Comparison of ENCODE assay signal across 25 mouse cellular contexts in genomic region chr10:5853290-5853868, GRCm38 (mm10). TPM values are rescaled to one million over a fixed set of nuclear protein-coding genes. Genes with fewer than 3 reads are reported as not detected.
DNase-seq lines count a peak whose midpoint lies in the region; TF ChIP-seq lines count a peak whose summit lies in the region.
"Had no signal": no experiment of that assay in that cellular context is flagged by ENCODE, and none has a peak within 500 bp of the region (broad histone marks: within the 10 kb centered on the region; RNA-seq: fewer than 3 reads in every experiment).

No protein-coding gene starts in this region.

- no peak for TF ChIP-seq POLR2A in embryonic fibroblast, embryonic 13.5 days (IDR thresholded peaks at IDR 0.05; ENCODE audit: low read depth, low read length)

- no peak overlapping the region for H3K4me3 ChIP-seq in embryonic fibroblast, embryonic 13.5 days (ENCODE audit: insufficient read depth, low read length)
- H3K4me3 ChIP-seq: erythroblast, embryonic 14.5 days; forebrain, embryonic 13.5 days; heart, adult 2 months; heart, embryonic 13.5 days; kidney, embryonic 15.5 days; liver, embryonic 13.5 days; megakaryocyte, embryonic 14.5 days; neural tube, embryonic 12.5 days had no signal

- peak; percentile 15 to 42 for DNase-seq in layer of hippocampus, adult 18-20 months (ENCODE audit: low spot score in 2 of 2)
- no peak for DNase-seq in layer of hippocampus, adult 8-10 months (ENCODE audit: low spot score in 2 of 2)
- peak; percentile 65 for DNase-seq in right cerebral cortex, adult 18-20 months
- DNase-seq in right cerebral cortex, postnatal 10 days (ENCODE audit: low spot score in 2 of 2), result no peak
- no peak for DNase-seq in natural killer cell, adult 2 months (ENCODE audit: low spot score in 2 of 2)
- no peak for DNase-seq in adrenal gland, postnatal 14 days
- DNase-seq: adrenal gland, postnatal 25 days; cerebellum, adult 9-10 months; gastrocnemius, postnatal 36 days; heart, adult 2 months; heart, postnatal 14 days; kidney, adult 11 months; liver, embryonic 13.5 days; lung, embryonic 14.5 days; midbrain, embryonic 14.5 days; retina, postnatal 1 day; thymus, adult 2 months; thymus, postnatal 4 days had no signal

- H3K27ac ChIP-seq in embryonic fibroblast, embryonic 13.5 days (ENCODE audit: insufficient read depth, low read length), result peak overlapping the region; percentile 93
- H3K27ac ChIP-seq: forebrain, embryonic 13.5 days; heart, adult 2 months; heart, embryonic 13.5 days; kidney, embryonic 15.5 days; liver, embryonic 13.5 days; neural tube, embryonic 12.5 days had no signal

- no peak for TF ChIP-seq CTCF in embryonic fibroblast, embryonic 13.5 days (IDR thresholded peaks at IDR 0.05; ENCODE audit: borderline replicate concordance, insufficient read depth, low read length)

- no peaks in the 10 kb centered on the region; the same call in none of the 2 replicates for H3K4me1 ChIP-seq in embryonic fibroblast, embryonic 13.5 days (ENCODE audit: control insufficient read depth, insufficient read depth, low read length)
- H3K4me1 ChIP-seq: forebrain, embryonic 13.5 days; heart, embryonic 13.5 days; kidney, embryonic 15.5 days; liver, embryonic 13.5 days; megakaryocyte, embryonic 14.5 days; neural tube, embryonic 12.5 days had no signal

RNA-seq across cellular contexts. Expression of gene Mtrf1l, which starts 29.7 kb away (rescaled TPM):
- 10 to 100 TPM; 11.4 to 11.5 TPM for total RNA-seq in layer of hippocampus, adult 18-20 months (2021)
- total RNA-seq in layer of hippocampus, adult 8-10 months (2022), result 10 to 100 TPM in 3 of 4 experiments, 1 to 10 TPM in 1; 9.4 to 14.3 (median 11.1) TPM
- 11.6 and 15.3 TPM in 2 replicates for polyA plus RNA-seq in embryonic fibroblast, embryonic 13.5 days (2011; ENCODE audit: insufficient read length, low read depth, missing spikeins)
- total RNA-seq in adrenal gland, postnatal 14 days (2021), result 11.9 and 13.5 TPM in 2 replicates

RNA-seq across cellular contexts. Expression of gene Fbxo5, which starts 48.0 kb away (rescaled TPM):
- 1 to 10 TPM in 1 of 2 experiments, under 1 TPM in 1; 0.89 to 1.6 TPM for total RNA-seq in layer of hippocampus, adult 18-20 months (2021)
- total RNA-seq in layer of hippocampus, adult 8-10 months (2022), result 1 to 10 TPM; 1.0 to 2.8 (median 1.8) TPM
- 24.3 and 39.5 TPM in 2 replicates for polyA plus RNA-seq in embryonic fibroblast, embryonic 13.5 days (2011; ENCODE audit: insufficient read length, low read depth, missing spikeins)
- 6.3 and 8.6 TPM in 2 replicates for total RNA-seq in adrenal gland, postnatal 14 days (2021)

Comparison
In these comparisons a context has a peak if more than half of its experiments do, and no peak if none do; other contexts are left out.
1. DNase-seq: peak in layer of hippocampus, adult 18-20 months (2 of 2) and right cerebral cortex, adult 18-20 months (single experiment); none in layer of hippocampus, adult 8-10 months (0 of 2), right cerebral cortex, postnatal 10 days (0 of 2), natural killer cell, adult 2 months (0 of 2) and adrenal gland, postnatal 14 days (single experiment).